Mouse (Mus musculus): ENCODE data around the gene Myo3b. TPM values are rescaled to one million over a fixed set of nuclear protein-coding genes. Genes with fewer than 3 reads are reported as not detected.
A peak's percentile ranks its signal among the peaks of the same experiment; 100 is the strongest.

Myo3b gene
- polyA plus RNA-seq, 1 experiment from 2014 or later: not detected

DNA sequence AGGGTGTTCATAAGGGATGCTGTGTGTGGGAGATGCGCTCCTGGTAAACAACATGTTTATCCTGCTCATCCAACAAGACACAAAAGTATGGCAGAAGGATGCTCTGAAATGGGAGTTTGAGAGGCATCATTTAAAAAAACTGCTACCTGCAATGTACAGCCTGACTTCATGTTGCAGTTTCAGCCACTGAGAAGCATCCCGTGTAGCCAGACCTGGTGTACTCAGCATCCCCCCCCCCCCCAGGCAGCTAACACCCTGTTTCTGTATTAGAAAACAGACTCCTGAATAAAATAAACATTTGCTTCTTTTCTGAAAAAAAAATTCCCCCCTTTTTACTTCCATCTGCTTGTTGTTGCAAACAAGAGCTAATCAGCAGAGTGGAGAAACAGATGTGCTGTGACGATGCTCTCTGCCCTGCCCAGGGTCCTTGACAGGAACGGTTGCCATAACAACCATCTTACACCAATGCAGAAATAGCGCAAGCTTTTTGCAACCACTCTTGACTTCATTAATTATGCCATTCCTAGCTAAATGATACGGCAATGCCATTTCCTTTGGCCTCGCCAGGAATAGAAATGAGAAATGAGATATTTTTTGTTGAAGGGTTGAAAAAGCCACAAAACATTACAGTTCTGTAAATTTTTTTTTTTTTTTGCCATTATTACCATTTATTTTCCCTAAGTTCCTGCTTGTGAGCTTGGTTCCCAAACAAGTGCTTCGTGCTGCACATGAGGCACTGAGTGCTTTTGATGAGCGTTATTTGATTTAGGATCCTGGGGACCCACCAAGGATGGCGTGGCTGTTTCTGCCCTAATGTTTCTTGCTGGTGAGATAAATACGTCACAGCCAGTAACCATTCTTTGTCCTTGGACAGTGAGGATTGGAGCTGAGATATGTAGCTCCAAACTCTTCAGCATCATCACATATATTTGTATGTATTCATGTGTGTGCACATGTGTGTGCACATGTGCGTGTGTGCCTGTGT, 75.2 kb downstream of the Myo3b start:
- no peak overlapping the region for H3K27ac ChIP-seq
- no peaks in the 10 kb centered on the region for H3K27me3 ChIP-seq
- ATAC-seq (ENCODE audit: insufficient number of reproducible peaks, insufficient read depth, low FRiP score, low TSS enrichment, low read depth): no peak
- H3K9me3 ChIP-seq: no peaks in the 10 kb centered on the region
- no peaks in the 10 kb centered on the region for H3K4me1 ChIP-seq
- WGBS: 46% methylated on average over 12 of the region's 12 CpGs
- H3K4me2 ChIP-seq: 0 out of 2 replicates have a peak overlapping the region, but pooled peaks have one; percentile 5
- H3K36me3 ChIP-seq: no peaks in the 10 kb centered on the region
- no peak overlapping the region for H3K9ac ChIP-seq
- no peak overlapping the region for H3K4me3 ChIP-seq

- 59% methylated on average over 16 of the region's 16 CpGs for WGBS
- Histone ChIP-seq H3K4me1 (no peaks in the 10 kb centered on the region), H3K9me3 (no peaks in the 10 kb centered on the region), H3K4me2 (no peak overlapping the region), H3K4me3 (no peak overlapping the region), H3K36me3 (no peaks in the 10 kb centered on the region), H3K9ac (no peak overlapping the region), H3K27ac (no peak overlapping the region), H3K27me3 (peaks cover 5% of the 10 kb centered on the region; the same call in 1 of the 2 replicates)
- ATAC-seq (ENCODE audit: insufficient number of reproducible peaks, insufficient read depth, low FRiP score, low TSS enrichment, low read depth): no peak
These were observed 79.7 kb downstream of the Myo3b start for GRCm38 (mm10) chr2:70118376-70119264.

GRCm38 (mm10) chr2:70119265-70119663, 80.3 kb downstream of the Myo3b start:
- 90% methylated on average over 2 of the region's 2 CpGs for WGBS
- no peak for ATAC-seq (ENCODE audit: insufficient number of reproducible peaks, insufficient read depth, low FRiP score, low TSS enrichment, low read depth)
- H3K4me1 ChIP-seq: no peaks in the 10 kb centered on the region
- no peak overlapping the region for H3K27ac ChIP-seq
- no peak overlapping the region for H3K4me3 ChIP-seq
- no peak overlapping the region for H3K4me2 ChIP-seq
- no peaks in the 10 kb centered on the region for H3K9me3 ChIP-seq
- H3K27me3 ChIP-seq: peaks cover 5% of the 10 kb centered on the region; the same call in 1 of the 2 replicates
- H3K36me3 ChIP-seq: no peaks in the 10 kb centered on the region
- H3K9ac ChIP-seq: no peak overlapping the region

DNA sequence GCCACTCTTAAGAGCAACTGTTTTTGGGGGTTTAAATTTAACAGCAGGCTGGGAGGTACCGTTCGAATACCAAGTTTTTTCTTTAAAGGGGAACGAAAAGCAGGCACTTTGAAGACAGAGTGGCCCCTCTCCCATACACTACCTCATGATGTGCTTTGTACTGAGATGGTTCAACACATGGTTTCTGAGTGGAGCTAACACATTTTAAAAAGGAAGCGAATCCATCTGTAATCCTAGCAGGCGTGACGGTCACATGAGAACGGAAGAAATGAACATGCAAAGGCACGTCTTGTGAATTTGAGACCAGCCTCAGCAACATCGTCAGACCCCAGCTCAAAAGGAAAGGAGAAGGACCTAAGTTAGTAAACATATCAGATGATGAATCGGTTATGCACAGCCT, 87.4 kb downstream of the Myo3b start:
- Histone ChIP-seq H3K27ac (no peak overlapping the region), H3K9ac (no peak overlapping the region), H3K4me3 (peak overlapping the region; percentile 18; the same call in 1 of the 2 replicates), H3K27me3 (peaks cover 34% of the 10 kb centered on the region), H3K4me1 (peaks cover 16% of the 10 kb centered on the region), H3K9me3 (no peaks in the 10 kb centered on the region), H3K36me3 (no peaks in the 10 kb centered on the region), H3K4me2 (peak overlapping the region; percentile 48)
- 40% methylated on average over 10 of the region's 10 CpGs for WGBS
- 0 out of 2 replicates have a peak, but pooled peaks have one; percentile 43 for ATAC-seq (ENCODE audit: insufficient number of reproducible peaks, insufficient read depth, low FRiP score, low TSS enrichment, low read depth)

GRCm38 (mm10) chr2:70126783-70127182, 87.9 kb downstream of the Myo3b start:
- Histone ChIP-seq H3K27ac (no peak overlapping the region), H3K9ac (no peak overlapping the region), H3K36me3 (no peaks in the 10 kb centered on the region), H3K4me3 (peak overlapping the region; percentile 18), H3K4me2 (peak overlapping the region; percentile 48), H3K4me1 (peaks cover 16% of the 10 kb centered on the region), H3K27me3 (peaks cover 34% of the 10 kb centered on the region), H3K9me3 (no peaks in the 10 kb centered on the region)
- ATAC-seq (ENCODE audit: insufficient number of reproducible peaks, insufficient read depth, low FRiP score, low TSS enrichment, low read depth): peak; percentile 62; the same call in 1 of the 2 replicates
- WGBS: under 1% methylated on average over 13 of the region's 13 CpGs

- Histone ChIP-seq H3K27me3 (peaks cover 34% of the 10 kb centered on the region), H3K4me2 (peak overlapping the region; percentile 48), H3K36me3 (no peaks in the 10 kb centered on the region), H3K9ac (peak overlapping the region; percentile 52; the same call in 1 of the 2 replicates), H3K4me3 (peak overlapping the region; percentile 13), H3K4me1 (peaks cover 16% of the 10 kb centered on the region), H3K9me3 (no peaks in the 10 kb centered on the region), H3K27ac (no peak overlapping the region)
- ATAC-seq (ENCODE audit: insufficient number of reproducible peaks, insufficient read depth, low FRiP score, low TSS enrichment, low read depth): no peak
- WGBS: 8% methylated on average over 21 of the region's 21 CpGs
These were observed 88.6 kb downstream of the Myo3b start for GRCm38 (mm10) chr2:70127351-70128148.

- H3K36me3 ChIP-seq: no peaks in the 10 kb centered on the region
- WGBS: 66% methylated on average over 6 of the region's 6 CpGs
- peaks cover 16% of the 10 kb centered on the region for H3K4me1 ChIP-seq
- H3K4me2 ChIP-seq: no peak overlapping the region
- H3K9me3 ChIP-seq: no peaks in the 10 kb centered on the region
- no peak for ATAC-seq (ENCODE audit: insufficient number of reproducible peaks, insufficient read depth, low FRiP score, low TSS enrichment, low read depth)
- no peak overlapping the region for H3K9ac ChIP-seq
- peaks cover 34% of the 10 kb centered on the region for H3K27me3 ChIP-seq
- no peak overlapping the region for H3K4me3 ChIP-seq
- no peak overlapping the region for H3K27ac ChIP-seq
These were observed 89.7 kb downstream of the Myo3b start for GRCm38 (mm10) chr2:70128590-70128989.

DNA sequence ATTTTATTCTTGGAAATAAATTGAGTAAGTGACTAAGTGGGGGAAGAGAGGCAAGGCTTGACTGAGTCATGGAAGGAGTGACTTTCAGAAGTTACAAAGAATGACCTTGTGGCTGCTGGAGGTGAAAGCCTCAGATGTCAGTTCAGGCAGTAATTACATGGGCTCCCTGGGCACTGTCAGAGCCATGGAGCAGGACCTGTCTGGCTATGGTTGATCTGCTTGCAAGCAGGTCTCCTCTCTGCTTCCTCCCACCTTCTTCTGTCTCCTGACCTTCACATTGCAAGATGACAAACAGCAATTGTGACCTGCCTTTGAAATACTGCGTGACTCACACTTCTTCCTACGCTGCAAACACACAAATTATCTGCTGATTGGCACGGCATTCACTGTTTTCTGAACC, 90.6 kb downstream of the Myo3b start:
- Histone ChIP-seq H3K9ac (no peak overlapping the region), H3K9me3 (no peaks in the 10 kb centered on the region), H3K27ac (no peak overlapping the region), H3K4me1 (peaks cover 16% of the 10 kb centered on the region), H3K36me3 (no peaks in the 10 kb centered on the region), H3K27me3 (peaks cover 34% of the 10 kb centered on the region), H3K4me3 (no peak overlapping the region), H3K4me2 (no peak overlapping the region)
- ATAC-seq (ENCODE audit: insufficient number of reproducible peaks, insufficient read depth, low FRiP score, low TSS enrichment, low read depth): no peak
- 52% methylated on average over 3 of the region's 3 CpGs for WGBS

- 71% methylated on average over 4 of the region's 4 CpGs for WGBS
- H3K9ac ChIP-seq: no peak overlapping the region
- no peak overlapping the region for H3K4me2 ChIP-seq
- H3K4me1 ChIP-seq: no peaks in the 10 kb centered on the region
- no peaks in the 10 kb centered on the region for H3K9me3 ChIP-seq
- H3K27me3 ChIP-seq: peaks cover 21% of the 10 kb centered on the region
- no peak overlapping the region for H3K27ac ChIP-seq
- ATAC-seq (ENCODE audit: insufficient number of reproducible peaks, insufficient read depth, low FRiP score, low TSS enrichment, low read depth): no peak
- no peaks in the 10 kb centered on the region for H3K36me3 ChIP-seq
- H3K4me3 ChIP-seq: no peak overlapping the region
These were observed 94.4 kb downstream of the Myo3b start for GRCm38 (mm10) chr2:70133281-70133680.

DNA sequence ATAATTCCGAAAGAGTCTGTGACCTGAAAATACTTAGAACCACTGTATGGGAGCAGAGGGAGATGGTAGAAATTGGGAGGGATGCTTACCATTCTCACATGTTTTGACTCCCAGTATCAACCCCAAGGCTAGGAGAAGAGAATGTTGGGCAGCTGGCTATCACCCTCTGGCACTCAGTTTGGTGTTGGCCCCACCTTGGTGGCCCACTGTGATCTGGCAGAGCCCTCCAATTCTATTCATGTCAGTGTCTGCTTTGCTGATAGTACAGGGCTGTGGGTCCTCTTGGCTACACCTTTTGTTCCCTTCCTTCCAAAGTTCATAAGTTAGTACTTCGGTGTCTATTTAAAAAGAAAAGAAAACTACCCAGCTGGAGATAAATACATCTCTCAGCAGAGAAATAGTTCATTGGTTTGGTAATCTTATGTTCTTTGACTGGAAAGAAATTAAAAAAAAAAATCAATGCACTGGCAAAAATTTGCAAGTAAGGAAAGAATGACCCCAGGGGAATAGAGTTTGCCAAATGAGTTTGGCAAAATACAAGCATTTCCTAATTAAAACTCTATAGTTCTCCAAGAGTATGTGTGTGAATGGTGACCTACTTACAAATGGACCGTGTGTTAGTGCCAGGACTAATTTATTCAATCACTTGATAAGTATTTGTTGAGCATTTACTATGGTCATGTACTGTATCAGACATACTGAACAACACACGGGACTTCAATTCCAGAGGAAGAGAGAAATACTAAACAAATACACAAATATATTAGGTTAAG, 98.5 kb downstream of the Myo3b start:
- Histone ChIP-seq H3K4me2 (no peak overlapping the region), H3K4me1 (no peaks in the 10 kb centered on the region), H3K9me3 (no peaks in the 10 kb centered on the region), H3K27me3 (peaks cover 5% of the 10 kb centered on the region; the same call in 1 of the 2 replicates), H3K27ac (no peak overlapping the region), H3K4me3 (no peak overlapping the region), H3K36me3 (no peaks in the 10 kb centered on the region), H3K9ac (no peak overlapping the region)
- ATAC-seq (ENCODE audit: insufficient number of reproducible peaks, insufficient read depth, low FRiP score, low TSS enrichment, low read depth): no peak
- 87% methylated on average over 4 of the region's 4 CpGs for WGBS
